22 mouse cellular contexts compared by ENCODE assay signal in the genomic region with DNA sequence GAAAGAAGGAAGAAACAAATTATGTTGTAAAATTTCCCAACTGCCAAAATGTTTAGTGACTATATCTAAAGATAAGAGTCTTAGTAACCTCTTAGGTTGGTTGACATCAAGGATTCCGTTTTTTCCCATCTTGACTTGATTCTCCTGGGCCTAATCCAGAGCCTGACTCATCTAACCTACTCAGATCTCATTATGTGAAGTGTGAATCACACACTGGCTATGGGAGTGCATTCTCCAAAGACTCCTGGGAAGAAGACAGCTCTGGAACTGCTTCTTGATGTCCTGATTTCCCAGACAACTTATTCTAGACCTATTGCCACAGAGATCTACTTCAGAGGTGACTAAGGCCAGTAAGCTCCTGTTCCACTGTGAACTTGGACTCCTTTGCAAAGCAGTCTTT. TPM values are rescaled to one million over a fixed set of nuclear protein-coding genes. Genes with fewer than 3 reads are reported as not detected.
A peak's percentile ranks its signal among the peaks of the same experiment; 100 is the strongest.
DNase-seq lines count a peak whose midpoint lies in the region; TF ChIP-seq lines count a peak whose summit lies in the region.
"Had no signal": no experiment of that assay in that cellular context is flagged by ENCODE, and none has a peak within 500 bp of the region (broad histone marks: within the 10 kb centered on the region; RNA-seq: fewer than 3 reads in every experiment).

No protein-coding gene starts in this region.

- H3K79me3 ChIP-seq in C2C12 (ENCODE audit: low read depth): no peaks in the 10 kb centered on the region

- no peak for TF ChIP-seq CTCF in C2C12 (IDR thresholded peaks at IDR 0.05; ENCODE audit: control insufficient read depth, insufficient read depth, insufficient read length)

- no peaks in the 10 kb centered on the region for H3K36me3 ChIP-seq in C2C12 (ENCODE audit: control insufficient read depth, insufficient read depth)
- H3K36me3 ChIP-seq: embryonic facial prominence, embryonic 12.5 days; forebrain, embryonic 12.5 days; G1E; heart, embryonic 15.5 days; hindbrain, embryonic 13.5 days had no signal

- H3K4me3 ChIP-seq in C2C12 (ENCODE audit: insufficient read depth, poor library complexity, severe bottlenecking): no peak overlapping the region
- H3K4me3 ChIP-seq: embryonic facial prominence, embryonic 12.5 days; forebrain, embryonic 12.5 days; heart, adult 2 months; heart, embryonic 15.5 days; hindbrain, embryonic 13.5 days had no signal

- no peaks in the 10 kb centered on the region for H3K79me2 ChIP-seq in C2C12 (ENCODE audit: control insufficient read depth, insufficient read depth)

- intact Hi-C loops in gastrocnemius, postnatal 36 days (cut with DNase I): no loop called here

- H3K27me3 ChIP-seq in C2C12 (ENCODE audit: control insufficient read depth, insufficient read depth, insufficient read length): no peaks in the 10 kb centered on the region
- H3K27me3 ChIP-seq: embryonic facial prominence, embryonic 12.5 days; forebrain, embryonic 12.5 days; heart, embryonic 15.5 days had no signal

- H3ac ChIP-seq in C2C12 (ENCODE audit: control insufficient read depth, insufficient read length, low read depth): no peak overlapping the region

- peak; percentile 25 for DNase-seq in right cerebral cortex, adult 18-20 months
- no peak for DNase-seq in right cerebral cortex, postnatal 36 days (ENCODE audit: low spot score in 2 of 2)
- DNase-seq in NIH3T3 (ENCODE audit: low read depth): peak; percentile 39
- no peak for DNase-seq in gastrocnemius, postnatal 36 days
- DNase-seq in layer of hippocampus, postnatal 25 days (ENCODE audit: extremely low spot score in 1 of 2, low spot score in 1 of 2): no peak
- DNase-seq: adrenal gland, adult 8-10 months; adrenal gland, postnatal 36 days; cerebellum, adult 11-12 months; cerebellum, adult 9-10 months; cerebellum, postnatal 25 days; heart, adult 2 months; heart, postnatal 14 days had no signal

TF ChIP-seq in C2C12, 6 proteins besides CTCF, POLR2A, EP300 and RAD21:
- TF ChIP-seq CEBPB (IDR thresholded peaks at IDR 0.05; ENCODE audit: low read depth) (no peak), MAX (IDR thresholded peaks at IDR 0.05) (peak; percentile 25), MYOD1 (IDR thresholded peaks at IDR 0.05; ENCODE audit: control insufficient read depth, insufficient read length, low read depth) (no peak), MYOG (IDR thresholded peaks at IDR 0.05; ENCODE audit: control insufficient read depth, extremely low read depth, insufficient read length) (no peak), USF1 (IDR thresholded peaks at IDR 0.05; ENCODE audit: low read depth) (no peak), FOSL1 (IDR thresholded peaks at IDR 0.05; ENCODE audit: insufficient read depth, low read length, poor library complexity, severe bottlenecking) (no peak)

RNA-seq across cellular contexts. Expression of a gene that starts 43.2 kb away (rescaled TPM):
- polyA plus RNA-seq in C2C12 (2012; fragmentation: generic; extraction: Trizol): not detected
- total RNA-seq in gastrocnemius, postnatal 36 days (2021): not detected
- 10 to 100 TPM; 31.8 to 32.1 TPM for total RNA-seq in layer of hippocampus, postnatal 25 days (2021)
- total RNA-seq: adrenal gland, adult 8-10 months; adrenal gland, postnatal 36 days; gastrocnemius, adult 8-10 months; heart, adult 2 months; heart, postnatal 14 days; hematopoietic stem cell, adult 5-6 weeks had no signal
- polyA plus RNA-seq: CD4-positive, CD25-positive, alpha-beta regulatory T cell, adult 4 months; heart, adult 2 months; heart, embryonic 15.5 days; intestine, embryonic 14.5 days had no signal

Comparison
In these comparisons a context has a peak if more than half of its experiments do, and no peak if none do; other contexts are left out.
1. DNase-seq: peak in right cerebral cortex, adult 18-20 months (single experiment) and NIH3T3 (single experiment); none in right cerebral cortex, postnatal 36 days (0 of 2), gastrocnemius, postnatal 36 days (0 of 2) and layer of hippocampus, postnatal 25 days (0 of 2).
2. RNA of a gene that starts 43.2 kb away (total RNA-seq): 31.8 to 32.1 TPM in layer of hippocampus, postnatal 25 days; not detected in gastrocnemius, postnatal 36 days; every median in the first group is over 10 times any median in the second.